Mouse (Mus musculus) G1E (cell line): ENCODE measurements around the gene Gpatch8. TPM values are rescaled to one million over a fixed set of nuclear protein-coding genes. Genes with fewer than 3 reads are reported as not detected.

Source experiments
- ATAC-seq: 2 replicates; pipeline ENCODE4 v1.8.0; 2016; ENCODE audit warnings: mild to moderate bottlenecking; ENCODE audit not compliant: insufficient number of reproducible peaks, poor library complexity, low FRiP score, severe bottlenecking; ENCODE audit errors: extremely low read depth
- DNase-seq: peaks from one replicate; pipeline ENCODE4 v3.0.0; 2012; ENCODE audit warnings: low spot score
- H3K27me3 ChIP-seq: 2 replicates; pipeline ENCODE4 v1.6.1; 2012; ENCODE audit warnings: mild to moderate bottlenecking, low read length, inconsistent platforms; ENCODE audit not compliant: insufficient read depth
- H3K36me3 ChIP-seq: replicated peaks from 2 replicates; pipeline ENCODE3; 2012; ENCODE audit warnings: mild to moderate bottlenecking, inconsistent platforms
- H3K4me1 ChIP-seq: 2 replicates; pipeline ENCODE4 v1.6.1; 2012; ENCODE audit warnings: low read depth, low read length, inconsistent platforms, mixed read lengths; ENCODE audit not compliant: insufficient read depth
- H3K4me3 ChIP-seq: 2 replicates; pipeline ENCODE4 v1.5.1; 2012; ENCODE audit warnings: low read depth, mild to moderate bottlenecking, inconsistent platforms, low read length, moderate library complexity, mixed read lengths
- H3K9me3 ChIP-seq: replicated peaks from 2 replicates; pipeline ENCODE4 v1.6.1; 2012; ENCODE audit warnings: inconsistent platforms
- CTCF ChIP-seq: IDR thresholded peaks from 2 replicates; pipeline ENCODE4 v1.5.1; 2012; ENCODE audit warnings: low read depth, low read length, inconsistent platforms, mixed read lengths
- GATA1 ChIP-seq: IDR thresholded peaks from 2 replicates; pipeline ENCODE4 v1.6.1; 2012; ENCODE audit warnings: borderline replicate concordance, low read length, inconsistent platforms, mixed read lengths
- GATA2 ChIP-seq: IDR thresholded peaks from 2 replicates; pipeline ENCODE4 v1.6.1; 2012; ENCODE audit warnings: low read depth, low read length, inconsistent platforms, borderline replicate concordance
- POLR2AphosphoS5 ChIP-seq: IDR thresholded peaks from 2 replicates; pipeline ENCODE4 v1.6.1; 2012; ENCODE audit warnings: low read depth, low read length, inconsistent platforms; ENCODE audit not compliant: insufficient replicate concordance
- TAL1 ChIP-seq: conservative IDR thresholded peaks from 2 replicates; pipeline ENCODE4 v1.6.1; 2012; ENCODE audit warnings: low read depth, low read length, inconsistent platforms, mixed read lengths
- polyA plus RNA-seq: library from polyadenylated mRNA; stranded (reverse); fragments of >175 nt; gene quantifications from 2 replicates; pipeline ENCODE4 v1.2.3, GENCODE M21; 2012
- total RNA-seq, 2 experiments: library from RNA; stranded (forward) in 1 of 2; stranded (reverse) in 1 of 2; fragments of 200-1000 nt in 1 of 2; fragments of >200 nt in 1 of 2; fragmentation: Nextera tagmentation in 1 of 2; gene quantifications; 2 replicates each; pipeline ENCODE4 v1.2.3; 2014 to 2017

The Gpatch8 gene
- total and polyA plus RNA-seq, 3 experiments: 16.1 to 69.2 (median 26.0) TPM

- H3K9me3 ChIP-seq: no peaks in the 10 kb centered on the region
- peaks cover 14% of the 10 kb centered on the region; the same call in 1 of the 2 replicates for H3K27me3 ChIP-seq
- TF ChIP-seq CTCF: peak; percentile 27; the same call in 1 of the 2 replicates
- no peak for TF ChIP-seq POLR2AphosphoS5
- TF ChIP-seq GATA2: no peak
- TF ChIP-seq TAL1: no peak
- TF ChIP-seq GATA1: no peak
- H3K4me1 ChIP-seq: no peaks in the 10 kb centered on the region
- ATAC-seq: no peak
- H3K36me3 ChIP-seq: no peaks in the 10 kb centered on the region
- peak; percentile 59 for DNase-seq
- H3K4me3 ChIP-seq: no peak overlapping the region
Measured at GRCm38 (mm10) chr11:102572866-102573663, 16.9 kb upstream of the Gpatch8 start.

GRCm38 (mm10) chr11:102568756-102569377 lies 12.7 kb upstream of the Gpatch8 start:
- ATAC-seq (no peak), DNase-seq (no peak)
- Histone ChIP-seq H3K27me3 (0 out of 2 replicates have a peak, but pooled peaks cover 6% of the 10 kb centered on the region), H3K9me3 (no peaks in the 10 kb centered on the region), H3K4me1 (peaks cover 7% of the 10 kb centered on the region), H3K36me3 (no peaks in the 10 kb centered on the region), H3K4me3 (no peak overlapping the region)
- TF ChIP-seq GATA2: no peak
- no peak for TF ChIP-seq GATA1
- no peak for TF ChIP-seq TAL1
- no peak for TF ChIP-seq CTCF
- TF ChIP-seq POLR2AphosphoS5: no peak

GRCm38 (mm10) chr11:102568191-102568590 lies 12.0 kb upstream of the Gpatch8 start:
- Histone ChIP-seq H3K36me3 (no peaks in the 10 kb centered on the region), H3K4me1 (peaks cover 7% of the 10 kb centered on the region), H3K4me3 (no peak overlapping the region), H3K27me3 (peaks cover 4% of the 10 kb centered on the region; the same call in 1 of the 2 replicates), H3K9me3 (no peaks in the 10 kb centered on the region)
- TF ChIP-seq CTCF: peak; percentile 67
- TF ChIP-seq POLR2AphosphoS5: no peak
- no peak for TF ChIP-seq GATA2
- no peak for TF ChIP-seq GATA1
- TF ChIP-seq TAL1: no peak
- ATAC-seq (no peak), DNase-seq (no peak)

GRCm38 (mm10) chr11:102567723-102568122 lies 11.5 kb upstream of the Gpatch8 start:
- peaks cover 7% of the 10 kb centered on the region; the same call in 1 of the 2 replicates for H3K27me3 ChIP-seq
- peaks cover 8% of the 10 kb centered on the region for H3K4me1 ChIP-seq
- H3K36me3 ChIP-seq: no peaks in the 10 kb centered on the region
- TF ChIP-seq GATA2 (no peak), CTCF (no peak), POLR2AphosphoS5 (no peak), GATA1 (no peak), TAL1 (no peak)
- ATAC-seq (no peak), DNase-seq (no peak)
- H3K9me3 ChIP-seq: no peaks in the 10 kb centered on the region
- H3K4me3 ChIP-seq: no peak overlapping the region

- no peaks in the 10 kb centered on the region for H3K9me3 ChIP-seq
- H3K4me3 ChIP-seq: no peak overlapping the region
- no peaks in the 10 kb centered on the region for H3K36me3 ChIP-seq
- peaks cover 9% of the 10 kb centered on the region for H3K4me1 ChIP-seq
- TF ChIP-seq CTCF (no peak), GATA1 (no peak), TAL1 (no peak), POLR2AphosphoS5 (no peak), GATA2 (no peak)
- peaks cover 8% of the 10 kb centered on the region; the same call in 1 of the 2 replicates for H3K27me3 ChIP-seq
- ATAC-seq (no peak), DNase-seq (no peak)
Measured at GRCm38 (mm10) chr11:102567157-102567556, 11.0 kb upstream of the Gpatch8 start.

- Histone ChIP-seq H3K4me3 (no peak overlapping the region), H3K27me3 (peaks cover 15% of the 10 kb centered on the region), H3K4me1 (peaks cover 9% of the 10 kb centered on the region), H3K36me3 (no peaks in the 10 kb centered on the region), H3K9me3 (no peaks in the 10 kb centered on the region)
- no peak for DNase-seq
- TF ChIP-seq GATA1: no peak
- no peak for TF ChIP-seq TAL1
- TF ChIP-seq GATA2: no peak
- TF ChIP-seq CTCF: no peak
- TF ChIP-seq POLR2AphosphoS5: no peak
- no peak for ATAC-seq
Measured at GRCm38 (mm10) chr11:102566290-102566689, 10.1 kb upstream of the Gpatch8 start.
